In the genomic region with DNA sequence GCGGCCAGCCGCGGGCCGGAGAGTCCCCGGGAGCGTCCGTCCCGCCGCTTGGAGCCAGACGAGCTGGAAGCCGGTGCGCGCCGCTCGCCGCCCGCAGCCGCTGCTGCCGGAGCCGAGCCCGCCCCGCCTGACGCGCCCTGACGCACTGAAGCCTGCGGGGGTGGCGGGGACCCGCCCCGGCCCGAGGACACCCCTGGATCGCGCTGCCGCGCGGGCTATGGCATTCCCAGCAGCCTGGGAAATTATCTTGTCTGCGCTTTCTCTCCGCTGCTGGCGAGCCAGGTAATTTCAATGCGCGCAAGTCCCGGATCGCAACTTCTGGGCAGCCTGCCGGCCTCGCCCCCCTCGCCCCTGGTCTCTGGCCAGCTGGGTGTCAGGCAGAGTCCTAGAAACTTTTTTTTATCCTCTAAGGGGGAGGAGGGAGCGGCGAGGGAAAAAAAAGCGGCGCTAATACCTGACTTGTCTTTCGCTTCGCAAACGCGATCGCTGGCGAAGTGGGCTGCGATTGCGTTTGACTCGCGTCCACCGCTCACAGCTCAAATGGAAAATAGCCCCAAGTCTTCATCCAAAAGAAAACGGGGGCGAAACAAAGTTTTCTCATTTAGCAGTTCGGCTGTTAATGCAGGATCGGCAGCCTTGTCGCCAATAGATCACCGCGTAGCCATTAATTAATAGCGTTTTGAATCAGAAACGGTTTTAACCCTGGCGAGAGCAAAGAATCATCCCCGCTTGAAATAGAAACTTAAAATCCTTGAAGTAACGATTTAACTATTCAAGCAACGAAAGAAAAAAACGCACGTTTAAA, we compare ENCODE assay signal across 8 mouse cellular contexts. TPM values are rescaled to one million over a fixed set of nuclear protein-coding genes. Genes with fewer than 3 reads are reported as not detected.
DNase-seq lines count a peak whose midpoint lies in the region; ATAC-seq lines count a peak whose summit lies in the region.

A gene (minus strand): TSS at position 343 of the 805 bp plus-strand sequence.

- peak within 1 kb of the TSS; percentile 87 for H3K4me2 ChIP-seq in forebrain, embryonic 11.5 days (ENCODE audit: low read depth, low read length, severe bottlenecking)
- peak within 1 kb of the TSS; percentile 82 for H3K4me2 ChIP-seq in hindbrain, embryonic 11.5 days (replicated peaks; ENCODE audit: low read depth, low read length)
- H3K4me2 ChIP-seq in liver, embryonic 13.5 days: peak within 1 kb of the TSS; percentile 63

- H3K27me3 ChIP-seq in forebrain, embryonic 11.5 days (ENCODE audit: control insufficient read depth, insufficient read depth, low read length): peaks cover 47% of the 10 kb centered on the region
- peaks cover 42% of the 10 kb centered on the region for H3K27me3 ChIP-seq in hindbrain, embryonic 11.5 days (ENCODE audit: control insufficient read depth, insufficient read depth, low read length)
- H3K27me3 ChIP-seq in liver, embryonic 13.5 days: peaks cover 73% of the 10 kb centered on the region

- H3K9ac ChIP-seq in forebrain, embryonic 11.5 days (ENCODE audit: low read length): no peak within 1 kb of the TSS; the same call in 1 of the 2 replicates
- H3K9ac ChIP-seq in hindbrain, embryonic 11.5 days (ENCODE audit: low read depth, low read length): no peak within 1 kb of the TSS
- H3K9ac ChIP-seq in liver, embryonic 13.5 days: no peak within 1 kb of the TSS

- no peaks in the 10 kb centered on the region for H3K4me1 ChIP-seq in forebrain, embryonic 11.5 days (replicated peaks; ENCODE audit: control insufficient read depth, insufficient read depth, low read length)
- 0 out of 2 replicates have a peak, but pooled peaks cover 4% of the 10 kb centered on the region for H3K4me1 ChIP-seq in hindbrain, embryonic 11.5 days (replicated peaks; ENCODE audit: control insufficient read depth, insufficient read depth, low read length)
- no peaks in the 10 kb centered on the region for H3K4me1 ChIP-seq in liver, embryonic 13.5 days (replicated peaks)

- H3K9me3 ChIP-seq in forebrain, embryonic 11.5 days (ENCODE audit: control insufficient read depth, low read length): peaks cover 17% of the 10 kb centered on the region
- peaks cover 19% of the 10 kb centered on the region for H3K9me3 ChIP-seq in hindbrain, embryonic 11.5 days (ENCODE audit: control insufficient read depth, low read length)
- H3K9me3 ChIP-seq in liver, embryonic 13.5 days (replicated peaks): peaks cover 11% of the 10 kb centered on the region

- ATAC-seq in forebrain, embryonic 11.5 days (replicated peaks; ENCODE audit: low FRiP score): no peak
- ATAC-seq in hindbrain, embryonic 11.5 days (ENCODE audit: low FRiP score): 0 out of 2 replicates have a peak, but pooled peaks have one; percentile 27
- ATAC-seq in liver, embryonic 13.5 days (ENCODE audit: low read depth): no peak

- no peaks in the 10 kb centered on the region for H3K36me3 ChIP-seq in forebrain, embryonic 11.5 days (ENCODE audit: control insufficient read depth, insufficient read depth, low read length)
- no peaks in the 10 kb centered on the region for H3K36me3 ChIP-seq in hindbrain, embryonic 11.5 days (ENCODE audit: control insufficient read depth, insufficient read depth, low read length)
- H3K36me3 ChIP-seq in liver, embryonic 13.5 days: no peaks in the 10 kb centered on the region

- H3K4me3 ChIP-seq in forebrain, embryonic 11.5 days (ENCODE audit: low read depth, low read length): peak within 1 kb of the TSS; percentile 46
- H3K4me3 ChIP-seq in hindbrain, embryonic 11.5 days (ENCODE audit: low read depth, low read length): peak within 1 kb of the TSS; percentile 47
- peak within 1 kb of the TSS; percentile 52 for H3K4me3 ChIP-seq in liver, embryonic 13.5 days (replicated peaks)

- no peak within 1 kb of the TSS for H3K27ac ChIP-seq in forebrain, embryonic 11.5 days (ENCODE audit: low read depth, low read length)
- H3K27ac ChIP-seq in hindbrain, embryonic 11.5 days (ENCODE audit: low read depth, low read length): no peak within 1 kb of the TSS
- no peak within 1 kb of the TSS for H3K27ac ChIP-seq in liver, embryonic 13.5 days

- peak; percentile 2 for DNase-seq in thymus, postnatal 25 days
- DNase-seq in thymus, postnatal 14 days: no peak
- DNase-seq in forebrain, embryonic 11.5 days (ENCODE audit: low spot score): peak; percentile 77
- DNase-seq in hindbrain, embryonic 11.5 days (ENCODE audit: low spot score): peak; percentile 73
- DNase-seq in liver, embryonic 13.5 days: no peak
- DNase-seq in retina, postnatal 1 day: peak; percentile 74
- DNase-seq in left cerebral cortex, adult 18-20 months (ENCODE audit: low spot score in 2 of 2): no peak
- no peak for DNase-seq in frontal cortex, adult 2 months (ENCODE audit: extremely low spot score in 1 of 2, low spot score in 1 of 2)

- WGBS in forebrain, embryonic 11.5 days: under 1% methylated on average over 64 of the region's 75 CpGs
- under 1% methylated on average over 75 of the region's 75 CpGs for WGBS in hindbrain, embryonic 11.5 days
- under 1% methylated on average over 69 of the region's 75 CpGs for WGBS in liver, embryonic 13.5 days (ENCODE audit: insufficient replicate concordance)

RNA-seq across cellular contexts. Expression of the gene that starts here (rescaled TPM):
- 0.33 and 0.35 TPM in 2 replicates for polyA plus RNA-seq in forebrain, embryonic 11.5 days (2014; fragmentation: Nextera tagmentation; extraction: Ambion mirVana)
- polyA plus RNA-seq in hindbrain, embryonic 11.5 days (2014; fragmentation: Nextera tagmentation; extraction: Ambion mirVana): 0.45 and 0.63 TPM in 2 replicates
- polyA plus RNA-seq in liver, embryonic 13.5 days (2015; fragmentation: Nextera tagmentation; extraction: Ambion mirVana): 0.34 and 0.46 TPM in 2 replicates
- total RNA-seq in left cerebral cortex, adult 18-20 months (2021): under 1 TPM; 0.56 to 0.77 TPM
- polyA plus RNA-seq in frontal cortex, adult 2 months (2012; rRNA removed): 0.21 and 0.24 TPM in 2 replicates

Comparison
In these comparisons a context has a peak if more than half of its experiments do, and no peak if none do; other contexts are left out.
1. DNase-seq: peak in thymus, postnatal 25 days (single experiment) and retina, postnatal 1 day (single experiment); none in thymus, postnatal 14 days (single experiment), liver, embryonic 13.5 days (single experiment), left cerebral cortex, adult 18-20 months (0 of 2) and frontal cortex, adult 2 months (0 of 2).
2. Peak in DNase-seq, H3K4me3 ChIP-seq and H3K4me2 ChIP-seq in forebrain, embryonic 11.5 days; RNA of the gene not detected or under 1 TPM.
3. Peak in DNase-seq, ATAC-seq, H3K4me3 ChIP-seq and H3K4me2 ChIP-seq in hindbrain, embryonic 11.5 days; RNA of the gene not detected or under 1 TPM.
4. Peak in every context shown above with its lines, with median percentiles within 50 percentile points of each other: H3K4me2 ChIP-seq and H3K4me3 ChIP-seq.